Mouse (Mus musculus) erythroblast, embryonic 14.5 days (primary cell): ENCODE measurements around the gene Llgl2. TPM values are rescaled to one million over a fixed set of nuclear protein-coding genes. Genes with fewer than 3 reads are reported as not detected.
A peak's percentile ranks its signal among the peaks of the same experiment; 100 is the strongest.

ENCODE experiments used
- H3K27me3 ChIP-seq: 2 replicates; pipeline ENCODE4 v1.6.1; 2012; ENCODE audit warnings: inconsistent platforms; ENCODE audit not compliant: control insufficient read depth
- H3K36me3 ChIP-seq: 2 replicates; pipeline ENCODE4 v1.6.1; 2012; ENCODE audit warnings: mild to moderate bottlenecking, inconsistent platforms; ENCODE audit not compliant: control insufficient read depth
- H3K4me1 ChIP-seq: 2 replicates; pipeline ENCODE4 v1.6.1; 2012; ENCODE audit warnings: inconsistent platforms; ENCODE audit not compliant: control insufficient read depth
- H3K4me3 ChIP-seq: replicated peaks from 2 replicates; pipeline ENCODE3; 2012; ENCODE audit warnings: moderate library complexity, mild to moderate bottlenecking, inconsistent platforms
- H3K9me3 ChIP-seq: 2 replicates; pipeline ENCODE4 v1.6.1; 2012; ENCODE audit warnings: low read length, inconsistent platforms, mixed read lengths; ENCODE audit not compliant: control insufficient read depth
- GATA1 ChIP-seq: IDR thresholded peaks from 2 replicates; pipeline ENCODE4 v1.6.1; 2012; ENCODE audit warnings: low read length, inconsistent platforms, mixed read lengths
- TAL1 ChIP-seq: IDR thresholded peaks from 3 replicates; pipeline ENCODE4 v1.6.1; 2012; ENCODE audit warnings: low read length, inconsistent platforms, mixed read lengths
- polyA plus RNA-seq: library from polyadenylated mRNA; stranded (reverse); fragments of >175 nt; gene quantifications from 2 replicates; pipeline ENCODE4 v1.2.3, GENCODE M21; 2012

Gene Llgl2
- polyA plus RNA-seq, 1 experiment, result 2.1 TPM

GRCm38 (mm10) chr11:115806154-115806553 is 17.7 kb upstream of the Llgl2 start:
- H3K4me3 ChIP-seq, result no peak overlapping the region
- peaks cover 7% of the 10 kb centered on the region for H3K9me3 ChIP-seq
- peaks cover 96% of the 10 kb centered on the region for H3K4me1 ChIP-seq
- H3K36me3 ChIP-seq, result peaks cover 99% of the 10 kb centered on the region
- no peaks in the 10 kb centered on the region for H3K27me3 ChIP-seq
- no peak for TF ChIP-seq TAL1
- TF ChIP-seq GATA1, result no peak

DNA sequence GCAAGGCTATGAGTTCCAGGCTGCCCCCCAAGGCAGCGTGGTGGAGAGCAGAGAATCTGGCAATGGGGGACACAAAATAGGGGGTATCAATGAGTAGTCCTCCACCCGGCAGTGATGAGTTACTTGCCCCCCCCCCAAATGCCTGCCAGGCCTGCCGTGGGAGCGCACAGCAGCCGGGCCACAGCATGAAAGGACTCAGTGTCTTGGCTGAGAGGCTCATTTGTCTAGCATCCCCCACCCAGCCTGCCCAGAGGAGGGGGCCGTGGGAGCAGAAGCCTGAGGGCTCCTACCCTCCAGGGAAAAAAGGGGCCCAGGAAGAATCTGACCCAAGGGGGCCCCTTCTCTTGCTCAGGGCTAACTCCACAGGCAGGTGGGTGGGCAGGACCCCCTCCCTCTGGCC is 16.5 kb upstream of the Llgl2 start:
- no peaks in the 10 kb centered on the region for H3K27me3 ChIP-seq
- H3K4me3 ChIP-seq, result no peak overlapping the region
- H3K4me1 ChIP-seq, result peaks cover 97% of the 10 kb centered on the region
- H3K36me3 ChIP-seq, result peaks cover 99% of the 10 kb centered on the region
- peaks cover 7% of the 10 kb centered on the region for H3K9me3 ChIP-seq
- TF ChIP-seq TAL1 (no peak), GATA1 (no peak)

- Histone ChIP-seq H3K9me3 (peaks cover 7% of the 10 kb centered on the region), H3K27me3 (peaks cover 3% of the 10 kb centered on the region), H3K4me3 (peak overlapping the region; percentile 8), H3K36me3 (peaks cover 96% of the 10 kb centered on the region), H3K4me1 (peaks cover 97% of the 10 kb centered on the region)
- TF ChIP-seq GATA1 (no peak), TAL1 (no peak)
Measured at GRCm38 (mm10) chr11:115807971-115808370, 15.9 kb upstream of the Llgl2 start.

DNA sequence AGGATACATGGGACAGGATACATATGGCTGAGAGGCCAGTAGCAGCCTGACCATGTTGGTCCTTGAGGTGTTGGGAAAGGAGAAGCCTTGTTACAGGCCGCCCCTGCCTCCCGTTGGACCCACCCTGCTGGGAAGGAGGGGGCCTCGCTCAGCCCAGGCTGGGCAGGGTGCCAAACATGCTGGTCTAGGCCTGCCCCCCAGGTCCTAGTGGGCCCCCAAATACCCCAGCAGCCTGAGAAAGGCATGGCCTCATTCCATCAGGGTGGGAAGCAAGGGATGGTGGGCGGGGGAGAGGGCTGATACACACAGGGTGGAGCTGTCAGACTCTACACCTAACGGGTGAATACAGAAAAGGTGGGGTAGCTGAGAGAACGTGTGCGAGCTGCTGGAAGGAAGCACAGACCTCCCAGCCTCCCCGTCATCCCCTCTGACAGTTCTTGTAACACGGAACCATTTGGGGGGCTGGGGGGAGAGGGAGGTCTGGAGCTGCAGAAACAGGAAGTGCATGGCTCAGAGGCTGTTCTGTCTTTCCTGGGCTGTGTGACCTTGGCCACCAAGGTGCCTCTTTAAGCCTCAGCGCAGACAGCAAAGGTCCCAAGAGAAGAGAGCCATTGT is 15.0 kb upstream of the Llgl2 start:
- Histone ChIP-seq H3K4me1 (peaks cover 93% of the 10 kb centered on the region), H3K36me3 (peaks cover 88% of the 10 kb centered on the region), H3K4me3 (peak overlapping the region; percentile 29), H3K27me3 (peaks cover 3% of the 10 kb centered on the region), H3K9me3 (peaks cover under 1% of the 10 kb centered on the region)
- TF ChIP-seq TAL1 (no peak), GATA1 (no peak)

DNA sequence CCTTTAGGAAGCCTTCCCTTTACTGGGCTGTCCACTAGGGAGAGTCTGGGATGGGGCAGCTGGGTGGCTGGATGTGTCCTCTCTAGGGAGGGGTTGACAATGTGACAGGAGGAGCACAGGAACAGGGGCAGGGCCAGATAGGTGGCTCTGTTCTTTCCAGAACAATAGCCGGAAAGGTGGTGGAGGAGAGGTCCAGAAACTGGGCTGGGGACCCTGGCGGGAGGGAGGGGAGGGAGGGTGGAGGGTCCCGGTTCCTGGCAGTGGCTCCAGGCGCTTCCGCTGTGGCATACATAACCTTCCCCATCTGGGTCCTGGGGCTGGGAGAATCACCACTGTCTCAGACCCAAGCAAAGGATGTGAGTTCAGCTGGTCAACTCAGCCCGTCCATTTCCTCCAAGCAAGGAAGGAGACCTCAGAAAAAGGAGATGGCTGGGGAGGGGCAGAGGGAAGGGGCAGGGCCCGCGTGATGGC is 14.5 kb upstream of the Llgl2 start:
- H3K36me3 ChIP-seq, result peaks cover 82% of the 10 kb centered on the region
- H3K27me3 ChIP-seq, result peaks cover 3% of the 10 kb centered on the region
- peak overlapping the region; percentile 29 for H3K4me3 ChIP-seq
- no peaks in the 10 kb centered on the region for H3K9me3 ChIP-seq
- no peak for TF ChIP-seq TAL1
- no peak for TF ChIP-seq GATA1
- peaks cover 94% of the 10 kb centered on the region for H3K4me1 ChIP-seq

DNA sequence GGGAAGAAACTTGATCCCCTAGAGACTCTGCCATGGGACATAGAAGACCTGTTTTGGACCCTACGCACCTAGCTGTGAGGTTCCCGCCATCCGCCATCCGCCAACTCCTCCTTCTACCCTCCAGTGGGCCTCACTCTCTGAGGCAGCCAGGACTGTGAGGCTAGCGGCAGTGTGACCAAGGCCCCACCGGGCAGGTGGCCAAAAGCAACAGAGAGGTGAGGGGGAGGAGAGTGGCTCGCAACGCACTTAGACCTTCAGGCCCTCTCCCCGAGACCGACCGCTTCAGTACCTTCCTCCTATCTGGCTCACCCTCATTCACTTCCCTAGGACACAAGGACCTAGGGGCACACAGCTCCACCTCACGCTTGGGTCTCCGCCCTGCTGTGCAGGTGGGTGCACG is 13.5 kb upstream of the Llgl2 start:
- Histone ChIP-seq H3K9me3 (no peaks in the 10 kb centered on the region), H3K4me1 (peaks cover 93% of the 10 kb centered on the region), H3K36me3 (peaks cover 72% of the 10 kb centered on the region), H3K27me3 (peaks cover 3% of the 10 kb centered on the region), H3K4me3 (peak overlapping the region; percentile 23)
- TF ChIP-seq GATA1 (no peak), TAL1 (no peak)

GRCm38 (mm10) chr11:115811381-115812093 is 12.3 kb upstream of the Llgl2 start:
- H3K9me3 ChIP-seq, result no peaks in the 10 kb centered on the region
- TF ChIP-seq TAL1 (no peak), GATA1 (no peak)
- peaks cover 71% of the 10 kb centered on the region for H3K36me3 ChIP-seq
- H3K4me3 ChIP-seq, result peak overlapping the region; percentile 94
- peaks cover 3% of the 10 kb centered on the region for H3K27me3 ChIP-seq
- H3K4me1 ChIP-seq, result peaks cover 91% of the 10 kb centered on the region

- TF ChIP-seq GATA1 (no peak), TAL1 (no peak)
- peaks cover 3% of the 10 kb centered on the region for H3K27me3 ChIP-seq
- peak overlapping the region; percentile 94 for H3K4me3 ChIP-seq
- H3K36me3 ChIP-seq, result peaks cover 71% of the 10 kb centered on the region
- H3K9me3 ChIP-seq, result no peaks in the 10 kb centered on the region
- H3K4me1 ChIP-seq, result peaks cover 87% of the 10 kb centered on the region
Measured at GRCm38 (mm10) chr11:115812095-115812494, 11.8 kb upstream of the Llgl2 start.
